ENCODE assay signal across 8 mouse cellular contexts in the genomic region with DNA sequence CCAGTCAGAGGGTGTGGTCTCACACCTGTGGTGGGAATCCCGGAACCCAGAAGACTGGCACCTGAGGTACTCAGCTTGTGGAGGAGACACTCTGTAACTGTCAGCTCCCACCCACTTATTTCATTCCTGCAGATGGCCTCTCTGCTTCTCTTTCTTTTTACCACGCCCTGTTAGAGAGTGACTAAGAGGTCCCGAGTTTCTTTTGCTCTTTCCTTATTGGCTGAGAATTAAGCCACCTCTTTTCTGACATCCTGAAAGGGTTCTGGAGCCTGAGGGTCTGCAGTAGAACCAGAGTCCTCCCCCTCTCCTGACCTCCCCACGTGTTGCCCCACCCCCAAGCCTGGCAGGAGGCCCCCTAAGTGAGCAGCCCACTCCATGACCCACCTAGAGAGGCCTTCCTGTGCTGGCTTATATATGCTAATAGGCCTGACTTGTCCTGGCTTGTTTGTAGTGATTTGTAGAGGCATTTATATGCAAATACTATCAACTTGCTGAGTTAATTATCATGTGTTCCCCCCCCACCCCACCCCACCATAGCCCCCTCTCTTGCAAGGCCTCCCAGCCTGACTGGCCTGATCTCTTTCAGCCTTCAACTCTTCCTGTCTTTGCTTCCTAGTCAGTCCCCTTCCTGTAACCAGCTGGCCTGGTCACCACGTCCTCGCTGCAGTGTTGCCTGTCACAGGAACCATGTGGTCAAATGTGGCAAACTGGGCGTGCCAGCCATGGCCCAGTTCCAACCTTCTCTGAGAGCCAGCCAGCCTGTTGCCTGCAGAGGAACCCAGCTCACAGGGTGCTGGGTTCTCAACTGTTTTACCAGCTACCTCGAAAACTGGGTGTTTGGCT.
DNase-seq lines count a peak whose midpoint lies in the region; ATAC-seq lines count a peak whose summit lies in the region.

No protein-coding gene starts in this region.

- no peak overlapping the region for H3K4me2 ChIP-seq in forebrain, embryonic 14.5 days (ENCODE audit: low read length)
- H3K4me2 ChIP-seq in stomach, embryonic 15.5 days = no peak overlapping the region

- H3K27ac ChIP-seq in forebrain, embryonic 14.5 days (ENCODE audit: low read depth, low read length) = 0 out of 2 replicates have a peak overlapping the region, but pooled peaks have one; percentile 11
- H3K27ac ChIP-seq in hindbrain, embryonic 10.5 days = peak overlapping the region; percentile 66
- H3K27ac ChIP-seq in stomach, embryonic 15.5 days = peak overlapping the region; percentile 64

- no peak overlapping the region for H3K4me3 ChIP-seq in forebrain, embryonic 14.5 days (ENCODE audit: low read depth, low read length)
- H3K4me3 ChIP-seq in hindbrain, embryonic 10.5 days = peak overlapping the region; percentile 13; the same call in 1 of the 2 replicates
- peak overlapping the region; percentile 83 for H3K4me3 ChIP-seq in megakaryocyte, embryonic 14.5 days (replicated peaks)
- no peak overlapping the region for H3K4me3 ChIP-seq in stomach, embryonic 15.5 days (replicated peaks)

- peak; percentile 56 for ATAC-seq in forebrain, embryonic 14.5 days
- ATAC-seq in stomach, embryonic 15.5 days (ENCODE audit: insufficient read depth, low FRiP score, low read depth) = peak; percentile 44; the same call in 1 of the 2 replicates

- 12% methylated on average over 8 of the region's 8 CpGs for WGBS in forebrain, embryonic 14.5 days
- WGBS in hindbrain, embryonic 10.5 days = 7% methylated on average over 8 of the region's 8 CpGs
- 28% methylated on average over 8 of the region's 8 CpGs for WGBS in stomach, embryonic 15.5 days

- peaks cover 5% of the 10 kb centered on the region; the same call in 1 of the 2 replicates for H3K27me3 ChIP-seq in forebrain, embryonic 14.5 days (replicated peaks; ENCODE audit: control insufficient read depth, insufficient read depth, low read length)
- H3K27me3 ChIP-seq in hindbrain, embryonic 10.5 days (ENCODE audit: insufficient read depth, poor library complexity, severe bottlenecking) = peaks cover 24% of the 10 kb centered on the region
- H3K27me3 ChIP-seq in megakaryocyte, embryonic 14.5 days (replicated peaks) = peaks cover 17% of the 10 kb centered on the region
- H3K27me3 ChIP-seq in stomach, embryonic 15.5 days (replicated peaks) = no peaks in the 10 kb centered on the region

- H3K36me3 ChIP-seq in forebrain, embryonic 14.5 days (ENCODE audit: control insufficient read depth, insufficient read depth, low read length) = no peaks in the 10 kb centered on the region
- H3K36me3 ChIP-seq in hindbrain, embryonic 10.5 days = no peaks in the 10 kb centered on the region
- no peaks in the 10 kb centered on the region for H3K36me3 ChIP-seq in megakaryocyte, embryonic 14.5 days (replicated peaks; ENCODE audit: low read length)
- no peaks in the 10 kb centered on the region for H3K36me3 ChIP-seq in stomach, embryonic 15.5 days

- H3K9me3 ChIP-seq in forebrain, embryonic 14.5 days (replicated peaks; ENCODE audit: control insufficient read depth, low read length) = no peaks in the 10 kb centered on the region
- no peaks in the 10 kb centered on the region for H3K9me3 ChIP-seq in hindbrain, embryonic 10.5 days
- H3K9me3 ChIP-seq in megakaryocyte, embryonic 14.5 days = no peaks in the 10 kb centered on the region
- H3K9me3 ChIP-seq in stomach, embryonic 15.5 days = no peaks in the 10 kb centered on the region

- peaks cover 23% of the 10 kb centered on the region for H3K4me1 ChIP-seq in forebrain, embryonic 14.5 days (ENCODE audit: control insufficient read depth, insufficient read depth, low read length)
- peaks cover 98% of the 10 kb centered on the region for H3K4me1 ChIP-seq in hindbrain, embryonic 10.5 days (replicated peaks)
- H3K4me1 ChIP-seq in megakaryocyte, embryonic 14.5 days = peaks cover 65% of the 10 kb centered on the region
- H3K4me1 ChIP-seq in stomach, embryonic 15.5 days = peaks cover 72% of the 10 kb centered on the region

- peak; percentile 10 for DNase-seq in cerebellum, adult 11 months
- no peak for DNase-seq in cerebellum, adult 11-12 months
- peak; percentile 86 for DNase-seq in WW6 (ENCODE audit: low read depth, low spot score)
- peak; percentile 72 for DNase-seq in forebrain, embryonic 14.5 days (ENCODE audit: low spot score)
- DNase-seq in hindbrain, embryonic 10.5 days (ENCODE audit: low spot score) = no peak
- peak; percentile 59 to 66 for DNase-seq in layer of hippocampus, postnatal 10 days (ENCODE audit: low spot score in 2 of 2)

- 0 out of 2 replicates have a peak overlapping the region, but pooled peaks have one; percentile 21 for H3K9ac ChIP-seq in forebrain, embryonic 14.5 days (ENCODE audit: low read length)
- no peak overlapping the region for H3K9ac ChIP-seq in stomach, embryonic 15.5 days

Comparison
In these comparisons a context has a peak if more than half of its experiments do, and no peak if none do; other contexts are left out.
1. DNase-seq: peak in cerebellum, adult 11 months (single experiment), WW6 (single experiment), forebrain, embryonic 14.5 days (single experiment) and layer of hippocampus, postnatal 10 days (2 of 2); none in cerebellum, adult 11-12 months (single experiment) and hindbrain, embryonic 10.5 days (single experiment).
2. H3K27ac ChIP-seq: peak in every context shown above with its lines; median percentile 66 in hindbrain, embryonic 10.5 days; 64 in stomach, embryonic 15.5 days; 11 in forebrain, embryonic 14.5 days.
3. H3K4me3 ChIP-seq: peak in hindbrain, embryonic 10.5 days (single experiment) and megakaryocyte, embryonic 14.5 days (single experiment); none in forebrain, embryonic 14.5 days (single experiment) and stomach, embryonic 15.5 days (single experiment).